In the genomic region with DNA sequence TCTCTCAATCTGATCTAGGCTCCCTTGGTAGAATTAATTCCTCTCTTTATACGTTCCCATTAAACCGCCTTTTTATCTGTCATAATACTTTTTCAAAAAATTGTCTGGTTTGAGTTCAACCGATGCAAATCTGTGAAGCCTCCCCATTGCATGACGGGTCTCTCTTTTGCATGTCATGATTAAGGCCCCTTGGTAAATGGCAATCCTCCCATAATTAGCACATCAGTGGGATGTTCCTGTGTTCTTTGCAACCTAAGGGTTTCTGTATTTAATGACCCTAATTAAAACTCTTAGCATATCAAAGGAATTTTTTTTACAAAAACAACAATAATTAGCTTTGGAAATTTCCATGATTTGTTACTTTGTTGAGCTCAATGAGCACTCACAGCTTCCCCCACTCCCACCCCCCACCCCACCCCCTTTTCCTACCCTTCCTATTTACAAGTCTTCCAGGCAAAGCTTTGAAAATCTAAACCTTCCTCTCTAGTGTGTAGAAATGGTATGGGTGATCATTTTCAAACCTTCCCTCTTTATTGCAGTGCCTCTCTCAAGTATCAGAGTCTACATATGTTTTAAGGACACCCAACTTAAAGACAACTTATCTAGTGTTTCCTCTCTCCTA, we compare ENCODE assay signal across 17 mouse cellular contexts.
DNase-seq lines count a peak whose midpoint lies in the region; ATAC-seq and TF ChIP-seq lines count a peak whose summit lies in the region.
"Had no signal": no experiment of that assay in that cellular context is flagged by ENCODE, and none has a peak within 500 bp of the region (broad histone marks: within the 10 kb centered on the region; RNA-seq: fewer than 3 reads in every experiment).

No protein-coding gene starts in this region.

- DNase-seq in heart, adult 11 months, result peak; percentile 56
- DNase-seq in heart, adult 8-10 months (ENCODE audit: low spot score), result no peak
- peak; percentile 85 for DNase-seq in brain, embryonic 14.5 days (ENCODE audit: low read depth)
- peak; percentile 80 for DNase-seq in forebrain, embryonic 14.5 days (ENCODE audit: low spot score)
- DNase-seq in right cerebral cortex, postnatal 36 days (ENCODE audit: low spot score in 2 of 2), result no peak
- no peak for DNase-seq in frontal cortex, postnatal 10 days (ENCODE audit: low spot score in 2 of 2)
- DNase-seq in kidney, adult 11 months, result no peak
- DNase-seq: adrenal gland, postnatal 10 days; cerebellum, adult 11 months; cerebellum, adult 8-10 months; cerebellum, postnatal 14 days; gastrocnemius, postnatal 14 days; heart, postnatal 36 days had no signal

- no peak for TF ChIP-seq CTCF in brain, embryonic 14.5 days (IDR thresholded peaks at IDR 0.05; ENCODE audit: borderline replicate concordance, extremely low read depth, insufficient read depth, insufficient read length)

- H3K4me2 ChIP-seq in forebrain, embryonic 14.5 days (ENCODE audit: low read length), result no peak overlapping the region
- H3K4me2 ChIP-seq: embryonic facial prominence, embryonic 12.5 days; heart, embryonic 13.5 days; hindbrain, embryonic 15.5 days had no signal

- 32% methylated on average over 4 of the region's 4 CpGs for WGBS in forebrain, embryonic 14.5 days

- no peak for TF ChIP-seq POLR2A in brain, embryonic 14.5 days (IDR thresholded peaks at IDR 0.05; ENCODE audit: borderline replicate concordance, extremely low read depth, insufficient read depth, insufficient read length, poor library complexity, severe bottlenecking)

- no peak overlapping the region for H3K4me3 ChIP-seq in forebrain, embryonic 14.5 days (ENCODE audit: low read depth, low read length)
- H3K4me3 ChIP-seq: embryonic facial prominence, embryonic 12.5 days; heart, embryonic 13.5 days; hindbrain, embryonic 15.5 days had no signal

- H3K36me3 ChIP-seq in forebrain, embryonic 14.5 days (ENCODE audit: control insufficient read depth, insufficient read depth, low read length), result no peaks in the 10 kb centered on the region
- H3K36me3 ChIP-seq: embryonic facial prominence, embryonic 12.5 days; heart, embryonic 13.5 days; hindbrain, embryonic 15.5 days had no signal

- no peak overlapping the region for H3K9ac ChIP-seq in forebrain, embryonic 14.5 days (ENCODE audit: low read length)
- H3K9ac ChIP-seq: embryonic facial prominence, embryonic 12.5 days; heart, embryonic 13.5 days; hindbrain, embryonic 15.5 days had no signal

- no peaks in the 10 kb centered on the region for H3K27me3 ChIP-seq in forebrain, embryonic 14.5 days (replicated peaks; ENCODE audit: control insufficient read depth, insufficient read depth, low read length)
- H3K27me3 ChIP-seq: embryonic facial prominence, embryonic 12.5 days; heart, embryonic 13.5 days; hindbrain, embryonic 15.5 days had no signal

- no peak overlapping the region for H3K27ac ChIP-seq in forebrain, embryonic 14.5 days (ENCODE audit: low read depth, low read length)
- H3K27ac ChIP-seq: embryonic facial prominence, embryonic 12.5 days; heart, embryonic 13.5 days; hindbrain, embryonic 15.5 days had no signal

- no peaks in the 10 kb centered on the region for H3K4me1 ChIP-seq in forebrain, embryonic 14.5 days (ENCODE audit: control insufficient read depth, insufficient read depth, low read length)
- H3K4me1 ChIP-seq: embryonic facial prominence, embryonic 12.5 days; heart, embryonic 13.5 days; hindbrain, embryonic 15.5 days had no signal

- no peaks in the 10 kb centered on the region for H3K9me3 ChIP-seq in forebrain, embryonic 14.5 days (replicated peaks; ENCODE audit: control insufficient read depth, low read length)
- H3K9me3 ChIP-seq: embryonic facial prominence, embryonic 12.5 days; hindbrain, embryonic 15.5 days had no signal

- ATAC-seq in forebrain, embryonic 14.5 days, result peak; percentile 96
- ATAC-seq: intestine, embryonic 16.5 days had no signal

Comparison
In these comparisons a context has a peak if more than half of its experiments do, and no peak if none do; other contexts are left out.
1. DNase-seq: peak in heart, adult 11 months (single experiment), brain, embryonic 14.5 days (single experiment) and forebrain, embryonic 14.5 days (single experiment); none in heart, adult 8-10 months (single experiment), right cerebral cortex, postnatal 36 days (0 of 2), frontal cortex, postnatal 10 days (0 of 2) and kidney, adult 11 months (single experiment).